Mouse (Mus musculus) hindbrain, embryonic 15.5 days (tissue): ENCODE data around the gene Gli3. TPM values are rescaled to one million over a fixed set of nuclear protein-coding genes. Genes with fewer than 3 reads are reported as not detected.

ENCODE experiments used
- ATAC-seq: fragments of 200-750 bp; cut with Nextera tagmentation; 2 replicates; pipeline ENCODE4 v1.8.0; 2017; ENCODE audit warnings: low read depth, moderate number of reproducible peaks, moderate TSS enrichment; ENCODE audit not compliant: low FRiP score
- H3K27ac ChIP-seq: fragments of 300-500 bp; sonication (generic); replicated peaks from 2 replicates; pipeline ENCODE4 v1.5.1; 2015; ENCODE audit warnings: mild to moderate bottlenecking, inconsistent platforms
- H3K27me3 ChIP-seq: fragments of 300-500 bp; sonication (generic); 2 replicates; pipeline ENCODE4 v1.6.1; 2015; ENCODE audit warnings: control low read depth, inconsistent platforms
- H3K36me3 ChIP-seq: fragments of 300-500 bp; sonication (generic); 2 replicates; pipeline ENCODE4 v1.6.1; 2015; ENCODE audit warnings: control low read depth, inconsistent platforms
- H3K4me1 ChIP-seq: fragments of 300-500 bp; sonication (generic); replicated peaks from 2 replicates; pipeline ENCODE4 v1.6.1; 2015; ENCODE audit warnings: control low read depth, inconsistent platforms
- H3K4me2 ChIP-seq: fragments of 300-500 bp; sonication (generic); 2 replicates; pipeline ENCODE4 v1.6.1; 2015; ENCODE audit warnings: moderate library complexity, mild to moderate bottlenecking, inconsistent platforms
- H3K4me3 ChIP-seq: fragments of 300-500 bp; sonication (generic); 2 replicates; pipeline ENCODE4 v1.5.1; 2015; ENCODE audit warnings: mild to moderate bottlenecking, inconsistent platforms
- H3K9ac ChIP-seq: fragments of 300-500 bp; sonication (generic); 2 replicates; pipeline ENCODE4 v1.6.1; 2015; ENCODE audit warnings: inconsistent platforms
- H3K9me3 ChIP-seq: fragments of 300-500 bp; sonication (generic); 2 replicates; pipeline ENCODE4 v1.6.1; 2016; ENCODE audit warnings: control low read depth, inconsistent platforms
- WGBS: fragments of 180-500 bp; shearing (Covaris S2); methylation state at CpG from one replicate; pipeline ENCODE4 v1.1.7; 2015; 5-methylcytosine and 5-hydroxymethylcytosine counted together
- polyA plus RNA-seq: library from polyadenylated mRNA; unstranded; fragments of >200 nt; fragmentation: Nextera tagmentation; extraction: Ambion mirVana; gene quantifications from 2 replicates; pipeline ENCODE4 v1.2.1, GENCODE M21; 2015

Gene Gli3
- polyA plus RNA-seq, result 5.4 and 8.8 TPM in 2 replicates

DNA sequence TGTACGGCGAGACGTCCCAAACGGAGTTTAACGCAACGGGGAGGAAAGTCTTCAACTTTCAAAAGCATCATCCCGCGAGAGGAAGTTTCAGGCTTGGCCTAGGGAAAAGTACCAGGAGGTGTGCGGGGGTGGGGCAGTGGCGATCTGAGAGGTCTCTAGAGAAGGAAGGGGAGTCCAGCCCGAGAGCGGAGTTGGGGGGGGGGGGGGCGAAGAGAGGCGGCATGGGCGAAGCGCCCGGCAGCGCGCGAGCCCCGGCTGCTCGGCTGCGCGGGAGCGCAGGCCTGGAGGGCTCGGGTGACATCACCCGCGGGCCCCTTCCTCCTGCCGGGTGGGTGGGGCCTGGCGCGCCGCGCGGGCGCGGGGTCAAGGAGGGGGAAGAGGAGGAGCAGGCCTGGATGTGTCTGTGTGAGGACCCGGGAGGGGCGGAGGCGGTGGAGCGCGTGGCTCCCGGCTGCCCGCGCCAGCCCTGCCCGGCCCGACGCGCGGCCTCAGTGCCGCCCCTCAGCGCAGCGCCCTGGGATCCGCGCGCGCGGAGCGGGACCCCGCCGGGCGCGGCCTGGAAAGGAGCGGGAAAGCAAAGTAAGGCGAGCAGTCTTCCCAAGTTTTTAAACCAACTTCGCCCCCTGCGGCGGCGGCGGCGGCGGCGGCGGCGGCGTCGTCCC lies at the start of gene Gli3:
Gene Gli3 (plus strand): TSS at position 406 of the 662 bp plus-strand sequence.
- H3K27me3 ChIP-seq, result peaks cover 17% of the 10 kb centered on the region
- H3K4me1 ChIP-seq, result peaks cover 24% of the 10 kb centered on the region
- ATAC-seq, result peak; percentile 94
- no peaks in the 10 kb centered on the region for H3K9me3 ChIP-seq
- under 1% methylated on average over 62 of the region's 76 CpGs for WGBS
- peak within 1 kb of the TSS; percentile 57 for H3K9ac ChIP-seq
- H3K36me3 ChIP-seq, result no peaks in the 10 kb centered on the region
- H3K4me2 ChIP-seq, result peak within 1 kb of the TSS; percentile 99
- H3K27ac ChIP-seq, result peak within 1 kb of the TSS; percentile 78
- H3K4me3 ChIP-seq, result peak within 1 kb of the TSS; percentile 80

DNA sequence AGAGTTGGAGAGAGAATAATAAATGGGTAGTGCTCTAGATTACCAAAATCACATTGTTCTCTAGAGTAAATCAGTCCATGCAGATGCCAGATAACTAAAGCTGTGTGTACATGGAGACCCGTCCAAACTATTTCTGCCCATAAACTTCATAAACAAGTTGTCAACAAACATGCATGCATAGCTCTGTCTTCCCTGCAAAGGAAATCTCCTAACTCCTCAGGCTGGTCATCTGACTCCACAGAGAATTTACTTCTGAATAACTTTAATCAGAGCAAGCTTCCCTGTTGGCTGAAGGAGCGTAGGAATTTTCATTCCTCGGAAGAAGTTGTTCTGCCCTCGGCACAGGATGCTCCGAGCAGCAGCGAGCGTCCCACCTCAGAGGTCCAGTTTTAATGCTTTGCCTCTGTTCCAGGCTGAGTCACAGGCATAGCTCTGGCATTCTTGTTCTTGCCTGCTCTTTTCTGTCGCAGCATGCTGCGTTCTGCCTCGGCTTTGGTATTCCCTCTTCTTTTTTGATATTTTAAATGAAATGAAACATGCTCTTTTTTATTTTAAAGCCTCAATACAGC lies 41.8 kb upstream of the Gli3 start:
- Histone ChIP-seq H3K4me1 (no peaks in the 10 kb centered on the region), H3K36me3 (no peaks in the 10 kb centered on the region), H3K27me3 (no peaks in the 10 kb centered on the region), H3K27ac (no peak overlapping the region), H3K9ac (no peak overlapping the region), H3K9me3 (no peaks in the 10 kb centered on the region), H3K4me2 (peak overlapping the region; percentile 8; the same call in 1 of the 2 replicates), H3K4me3 (no peak overlapping the region)
- 62% methylated on average over 10 of the region's 10 CpGs for WGBS
- ATAC-seq, result no peak

DNA sequence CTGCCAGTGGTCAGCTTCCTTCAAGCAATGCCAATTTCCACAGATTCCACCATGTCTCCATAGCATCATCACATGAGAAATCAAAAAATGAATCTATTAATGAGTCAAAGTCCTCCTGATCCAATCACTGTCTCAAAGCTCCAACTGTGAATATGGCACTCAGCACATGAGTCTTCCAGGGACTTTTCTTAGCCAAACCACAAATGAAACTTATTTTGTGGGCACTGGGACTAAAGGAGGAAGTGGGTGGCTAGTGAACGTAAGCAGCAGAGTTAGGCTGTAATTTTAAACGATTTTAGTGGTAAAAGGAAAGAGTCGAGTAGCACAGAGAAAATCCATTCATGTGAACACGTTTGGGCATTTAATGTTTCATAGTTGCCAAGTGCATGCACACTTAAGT lies 21.0 kb upstream of the Gli3 start:
- H3K4me2 ChIP-seq, result no peak overlapping the region
- no peaks in the 10 kb centered on the region for H3K4me1 ChIP-seq
- H3K9ac ChIP-seq, result no peak overlapping the region
- H3K4me3 ChIP-seq, result no peak overlapping the region
- H3K36me3 ChIP-seq, result no peaks in the 10 kb centered on the region
- no peak for ATAC-seq
- H3K9me3 ChIP-seq, result no peaks in the 10 kb centered on the region
- H3K27me3 ChIP-seq, result no peaks in the 10 kb centered on the region
- WGBS, result 78% methylated on average over 4 of the region's 4 CpGs
- H3K27ac ChIP-seq, result no peak overlapping the region

DNA sequence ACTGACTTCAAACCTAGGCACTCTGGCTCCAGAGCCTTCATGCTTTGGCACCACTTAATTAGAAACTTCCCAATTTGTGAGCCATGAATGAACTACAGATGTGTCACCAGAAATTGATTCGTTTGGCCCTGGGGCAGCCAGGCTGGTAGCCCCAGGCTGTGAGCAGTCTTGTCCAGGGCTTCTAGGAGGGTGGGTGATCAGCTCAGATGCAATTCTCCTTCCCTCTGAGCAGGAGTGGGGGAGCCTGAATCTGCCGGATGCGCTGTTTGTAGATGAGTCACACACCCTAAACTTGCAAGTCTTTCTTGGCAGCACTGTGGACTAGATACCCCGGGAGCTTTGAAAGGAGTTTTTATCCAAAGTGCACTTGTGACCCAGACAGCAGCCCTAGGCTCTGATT lies 18.7 kb upstream of the Gli3 start:
- WGBS, result 74% methylated on average over 4 of the region's 4 CpGs
- Histone ChIP-seq H3K4me2 (no peak overlapping the region), H3K36me3 (no peaks in the 10 kb centered on the region), H3K4me1 (no peaks in the 10 kb centered on the region), H3K9ac (no peak overlapping the region), H3K27me3 (no peaks in the 10 kb centered on the region), H3K9me3 (no peaks in the 10 kb centered on the region), H3K4me3 (no peak overlapping the region), H3K27ac (no peak overlapping the region)
- ATAC-seq, result no peak

DNA sequence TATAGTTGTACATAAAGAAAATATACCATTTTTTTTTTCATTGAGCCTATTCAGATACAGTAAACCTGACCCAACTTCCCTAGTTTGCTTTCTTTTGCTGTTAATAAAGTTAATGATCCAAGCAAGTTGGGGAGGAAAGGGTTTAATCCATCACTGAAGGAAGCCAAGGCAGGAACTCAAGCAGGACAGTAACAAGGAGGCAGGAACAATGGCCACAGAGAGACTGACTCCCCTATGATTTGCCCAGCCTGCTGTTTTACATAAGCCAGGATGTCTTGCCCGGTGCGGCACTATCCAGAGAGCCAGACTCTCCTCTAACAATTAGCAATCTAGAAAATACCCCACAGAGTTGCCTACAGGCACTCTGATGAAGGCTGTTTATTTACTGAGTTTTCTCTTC lies 17.4 kb upstream of the Gli3 start:
- no peak overlapping the region for H3K4me3 ChIP-seq
- WGBS, result 38% methylated on average over 2 of the region's 2 CpGs
- H3K4me2 ChIP-seq, result no peak overlapping the region
- no peaks in the 10 kb centered on the region for H3K27me3 ChIP-seq
- no peaks in the 10 kb centered on the region for H3K9me3 ChIP-seq
- H3K27ac ChIP-seq, result no peak overlapping the region
- ATAC-seq, result no peak
- H3K36me3 ChIP-seq, result no peaks in the 10 kb centered on the region
- no peaks in the 10 kb centered on the region for H3K4me1 ChIP-seq
- H3K9ac ChIP-seq, result no peak overlapping the region

DNA sequence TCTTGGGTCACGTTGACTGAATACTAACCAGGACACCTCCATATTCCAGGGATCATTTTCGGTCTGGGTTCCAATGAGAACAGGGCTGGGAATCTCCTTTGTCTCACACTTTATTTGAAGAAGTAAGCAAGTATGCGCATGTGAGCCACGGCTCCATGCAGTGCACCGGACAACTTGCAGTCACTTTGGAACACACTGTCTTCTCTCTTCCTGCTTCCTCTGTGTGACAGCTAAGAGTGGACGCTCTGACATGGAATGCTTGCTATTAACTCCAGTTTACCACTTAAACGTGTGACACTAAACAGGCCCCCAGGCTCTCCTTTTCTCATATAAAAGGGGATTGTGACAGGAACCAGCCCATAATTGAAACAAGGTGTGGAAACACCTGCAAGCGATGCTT lies 17.0 kb upstream of the Gli3 start:
- no peaks in the 10 kb centered on the region for H3K4me1 ChIP-seq
- no peak overlapping the region for H3K9ac ChIP-seq
- no peaks in the 10 kb centered on the region for H3K27me3 ChIP-seq
- H3K36me3 ChIP-seq, result no peaks in the 10 kb centered on the region
- no peak overlapping the region for H3K27ac ChIP-seq
- no peaks in the 10 kb centered on the region for H3K9me3 ChIP-seq
- 86% methylated on average over 8 of the region's 8 CpGs for WGBS
- H3K4me2 ChIP-seq, result no peak overlapping the region
- no peak for ATAC-seq
- H3K4me3 ChIP-seq, result no peak overlapping the region

DNA sequence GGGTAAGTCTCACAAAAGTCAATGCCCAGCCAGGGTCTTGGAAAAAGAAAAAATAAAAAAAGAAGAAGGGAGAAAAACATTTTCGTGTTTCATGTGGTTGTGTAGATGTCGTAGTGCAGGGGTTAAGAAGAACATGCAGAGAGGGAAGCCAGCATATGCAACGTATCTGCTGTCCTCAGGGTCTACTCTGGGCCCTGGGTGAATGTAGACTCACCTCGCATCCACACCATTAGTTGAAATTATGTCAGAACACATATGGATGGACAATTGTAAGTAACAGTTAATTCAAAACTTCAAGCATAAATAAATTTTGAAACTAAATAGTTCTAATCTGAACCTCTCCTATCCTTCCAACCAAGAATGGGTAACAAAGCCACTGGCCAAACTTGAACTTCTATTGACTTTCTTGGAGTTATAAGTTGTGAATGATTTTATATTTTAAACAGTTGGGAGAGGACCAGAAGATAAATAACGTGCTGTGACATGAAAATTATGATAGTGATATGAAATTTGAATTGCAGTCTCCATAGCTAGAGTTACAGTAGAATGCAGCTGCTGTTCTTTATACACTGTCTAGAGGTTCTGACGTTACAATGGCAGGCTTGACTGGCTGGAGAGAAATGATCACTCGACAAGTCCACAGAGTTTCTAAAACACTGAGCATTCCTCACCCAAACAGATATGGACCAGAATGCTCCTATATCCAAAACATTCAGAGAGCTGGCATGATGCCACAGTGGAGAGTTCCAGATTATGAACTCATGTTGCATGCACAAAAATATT lies 16.1 kb upstream of the Gli3 start:
- H3K9ac ChIP-seq, result no peak overlapping the region
- H3K27ac ChIP-seq, result no peak overlapping the region
- H3K27me3 ChIP-seq, result no peaks in the 10 kb centered on the region
- no peak for ATAC-seq
- no peak overlapping the region for H3K4me3 ChIP-seq
- no peak overlapping the region for H3K4me2 ChIP-seq
- WGBS, result 84% methylated on average over 7 of the region's 7 CpGs
- no peaks in the 10 kb centered on the region for H3K9me3 ChIP-seq
- H3K36me3 ChIP-seq, result no peaks in the 10 kb centered on the region
- H3K4me1 ChIP-seq, result no peaks in the 10 kb centered on the region

DNA sequence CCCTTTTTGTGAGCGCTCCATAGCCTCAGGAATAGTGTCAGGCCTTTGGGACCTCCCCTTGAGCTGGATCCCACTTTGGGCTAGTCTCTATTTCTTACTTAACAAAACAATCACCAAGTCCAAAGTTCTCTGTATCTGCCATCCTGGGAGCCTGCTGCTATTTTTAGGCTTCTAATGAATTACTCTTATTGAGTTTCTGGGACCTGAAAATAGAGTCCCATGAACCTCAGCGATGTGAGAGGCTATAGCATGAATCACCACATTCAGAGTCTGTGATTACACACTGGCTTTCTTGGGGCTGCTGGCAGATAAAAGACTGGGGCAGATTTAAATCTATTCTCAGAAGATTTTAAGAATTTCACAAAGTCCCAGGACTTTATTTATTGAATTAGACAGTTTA lies 12.1 kb upstream of the Gli3 start:
- 67% methylated on average over 2 of the region's 2 CpGs for WGBS
- no peaks in the 10 kb centered on the region for H3K9me3 ChIP-seq
- no peaks in the 10 kb centered on the region for H3K4me1 ChIP-seq
- no peak overlapping the region for H3K4me2 ChIP-seq
- no peaks in the 10 kb centered on the region for H3K36me3 ChIP-seq
- H3K4me3 ChIP-seq, result no peak overlapping the region
- no peak overlapping the region for H3K27ac ChIP-seq
- no peak for ATAC-seq
- no peaks in the 10 kb centered on the region for H3K27me3 ChIP-seq
- no peak overlapping the region for H3K9ac ChIP-seq

DNA sequence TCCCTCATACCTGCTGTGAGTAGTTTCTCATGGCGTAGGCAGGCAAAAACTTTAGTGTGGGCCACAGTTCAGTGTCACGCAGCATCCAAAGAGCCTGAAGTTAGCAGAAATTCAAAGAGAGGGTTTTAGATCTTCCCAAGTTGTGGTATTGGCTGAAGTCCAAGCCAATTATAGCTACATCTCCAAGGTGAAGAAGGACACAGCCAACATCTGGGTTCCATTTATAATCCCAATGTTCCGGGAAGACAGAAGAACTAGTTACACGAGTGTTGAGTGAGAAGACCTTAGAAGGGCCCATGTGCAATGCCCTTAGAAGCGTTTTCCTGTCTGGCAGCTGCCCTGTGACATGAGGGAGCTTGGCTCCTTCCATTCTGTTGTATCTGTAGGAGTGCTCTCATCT lies 5.2 kb upstream of the Gli3 start:
- no peak overlapping the region for H3K27ac ChIP-seq
- no peak overlapping the region for H3K4me2 ChIP-seq
- peaks cover 5% of the 10 kb centered on the region; the same call in 1 of the 2 replicates for H3K4me1 ChIP-seq
- 74% methylated on average over 5 of the region's 5 CpGs for WGBS
- no peak for ATAC-seq
- H3K27me3 ChIP-seq, result 0 out of 2 replicates have a peak, but pooled peaks cover 4% of the 10 kb centered on the region
- no peaks in the 10 kb centered on the region for H3K9me3 ChIP-seq
- H3K4me3 ChIP-seq, result no peak overlapping the region
- H3K9ac ChIP-seq, result no peak overlapping the region
- no peaks in the 10 kb centered on the region for H3K36me3 ChIP-seq

DNA sequence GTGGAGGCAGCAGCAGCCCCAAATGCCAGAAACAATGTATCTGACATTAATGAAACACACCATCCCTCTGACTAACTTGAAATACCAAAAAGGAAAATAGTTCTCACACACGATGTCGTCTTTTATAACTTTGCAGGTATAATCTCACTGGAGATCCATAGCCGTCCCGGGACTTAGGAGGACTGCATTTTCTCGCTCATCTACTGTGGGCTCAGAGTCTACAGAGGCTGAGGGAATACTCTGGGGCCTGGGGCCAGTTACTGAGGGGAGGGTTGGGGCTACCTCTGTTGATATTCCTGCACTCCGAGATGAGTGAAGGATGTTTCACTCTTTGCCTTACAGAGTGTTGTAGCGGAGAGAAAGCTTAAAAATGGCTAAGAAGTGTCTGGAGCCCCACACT lies 1.1 kb upstream of the Gli3 start:
- H3K9ac ChIP-seq, result no peak overlapping the region

DNA sequence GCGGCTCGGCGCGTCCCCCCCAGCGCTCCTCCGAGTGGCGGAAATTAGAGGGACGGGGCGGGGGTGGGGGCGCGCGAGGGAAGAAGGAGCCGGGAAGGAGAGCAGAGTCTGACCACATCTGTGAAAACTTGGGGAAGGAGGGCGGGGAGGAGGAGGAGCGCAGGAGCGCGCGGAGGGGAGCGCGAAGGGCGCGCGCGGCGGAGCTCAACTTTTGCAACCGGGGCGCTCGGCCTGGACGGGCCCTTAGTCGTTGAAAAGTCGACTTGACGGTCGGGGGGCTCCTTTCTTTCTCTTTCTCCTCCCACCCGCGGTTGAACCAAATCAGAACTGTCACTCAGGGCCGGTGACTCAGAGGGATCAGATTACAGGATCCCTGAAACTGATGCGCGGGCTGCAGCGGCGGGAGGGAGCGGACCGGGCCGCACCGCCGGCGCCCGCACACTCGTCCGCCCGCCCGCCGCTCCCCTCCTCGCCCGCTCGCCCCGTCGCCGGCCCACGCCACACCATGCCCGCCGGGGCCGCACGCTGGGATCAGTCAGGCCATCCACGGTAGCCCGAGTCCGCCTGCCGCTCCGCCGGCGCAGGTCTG lies 551 bp downstream of the Gli3 start:
- WGBS, result under 1% methylated on average over 55 of the region's 70 CpGs
- H3K4me2 ChIP-seq, result peak overlapping the region; percentile 99
- peak overlapping the region; percentile 80 for H3K4me3 ChIP-seq
- H3K27me3 ChIP-seq, result peaks cover 17% of the 10 kb centered on the region
- H3K9ac ChIP-seq, result peak overlapping the region; percentile 57
- H3K4me1 ChIP-seq, result peaks cover 29% of the 10 kb centered on the region
- H3K27ac ChIP-seq, result peak overlapping the region; percentile 78
- ATAC-seq, result peak; percentile 74
- no peaks in the 10 kb centered on the region for H3K9me3 ChIP-seq
- H3K36me3 ChIP-seq, result no peaks in the 10 kb centered on the region

More for the DNA sequence above, 1.1 kb upstream of the Gli3 start:
- Histone ChIP-seq H3K9me3 (no peaks in the 10 kb centered on the region), H3K36me3 (no peaks in the 10 kb centered on the region), H3K27ac (no peak overlapping the region), H3K4me3 (no peak overlapping the region; the same call in 1 of the 2 replicates), H3K4me1 (peaks cover 24% of the 10 kb centered on the region), H3K4me2 (0 out of 2 replicates have a peak overlapping the region, but pooled peaks have one; percentile 24), H3K27me3 (peaks cover 17% of the 10 kb centered on the region)
- 26% methylated on average over 7 of the region's 7 CpGs for WGBS
- no peak for ATAC-seq

DNA sequence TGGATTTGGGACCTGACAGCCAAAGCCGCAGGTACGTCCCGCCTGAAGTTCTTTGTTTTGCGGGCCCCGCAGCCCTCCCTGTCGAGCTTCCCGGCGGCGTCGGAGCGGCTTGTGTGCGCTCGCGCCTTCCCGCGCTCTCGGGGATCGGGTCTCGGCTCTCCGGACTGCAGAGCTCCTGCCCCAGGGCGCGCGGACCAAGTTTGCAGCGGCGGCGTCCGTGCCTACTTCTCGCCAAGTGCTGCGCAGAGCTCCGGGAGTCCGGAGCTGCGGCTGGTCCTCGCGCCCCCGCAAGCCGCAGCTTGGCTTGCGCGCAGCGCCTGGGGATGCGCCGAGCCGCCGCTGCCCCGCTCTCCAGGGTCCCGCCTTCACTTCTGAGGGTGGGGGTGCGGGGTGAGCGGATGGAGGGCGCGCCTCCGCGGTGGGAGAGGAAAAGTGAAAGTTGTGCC lies 1.1 kb downstream of the Gli3 start:
- H3K4me1 ChIP-seq, result peaks cover 30% of the 10 kb centered on the region
- under 1% methylated on average over 51 of the region's 51 CpGs for WGBS
- ATAC-seq, result 0 out of 2 replicates have a peak, but pooled peaks have one; percentile 27
- H3K4me2 ChIP-seq, result peak overlapping the region; percentile 99
- no peaks in the 10 kb centered on the region for H3K36me3 ChIP-seq
- peak overlapping the region; percentile 80 for H3K4me3 ChIP-seq
- peak overlapping the region; percentile 57 for H3K9ac ChIP-seq
- no peaks in the 10 kb centered on the region for H3K9me3 ChIP-seq
- peaks cover 17% of the 10 kb centered on the region for H3K27me3 ChIP-seq
- H3K27ac ChIP-seq, result peak overlapping the region; percentile 78
